23 mouse cellular contexts compared by ENCODE assay signal in genomic region chr1:127595735-127596134, GRCm38 (mm10).
A peak's percentile ranks its signal among the peaks of the same experiment; 100 is the strongest.
DNase-seq lines count a peak whose midpoint lies in the region; ATAC-seq and TF ChIP-seq lines count a peak whose summit lies in the region.
"Had no signal": no experiment of that assay in that cellular context is flagged by ENCODE, and none has a peak within 500 bp of the region (broad histone marks: within the 10 kb centered on the region; RNA-seq: fewer than 3 reads in every experiment).

No protein-coding gene starts in this region.

- no peak for TF ChIP-seq POLR2A in heart, adult 2 months (IDR thresholded peaks at IDR 0.05; ENCODE audit: insufficient read depth, low read depth, low read length)
- no peak for TF ChIP-seq POLR2A in bone marrow macrophage, adult 2 months (IDR thresholded peaks at IDR 0.05; ENCODE audit: borderline replicate concordance, low read depth, low read length)

- no peaks in the 10 kb centered on the region for H3K27me3 ChIP-seq in heart, adult 2 months (ENCODE audit: control insufficient read depth, insufficient read depth, low read length)
- H3K27me3 ChIP-seq in heart, embryonic 13.5 days (replicated peaks) = no peaks in the 10 kb centered on the region
- no peaks in the 10 kb centered on the region for H3K27me3 ChIP-seq in hindbrain, embryonic 13.5 days
- H3K27me3 ChIP-seq in hindbrain, embryonic 16.5 days (replicated peaks; ENCODE audit: control insufficient read depth, insufficient read depth, low read length) = no peaks in the 10 kb centered on the region
- H3K27me3 ChIP-seq: embryonic facial prominence, embryonic 15.5 days had no signal

- WGBS in heart, adult 2 months = 27% methylated on average over 1 of the region's 1 CpGs
- WGBS in heart, embryonic 13.5 days = 31% methylated on average over 1 of the region's 1 CpGs
- 68% methylated on average over 1 of the region's 1 CpGs for WGBS in hindbrain, embryonic 13.5 days
- 81% methylated on average over 1 of the region's 1 CpGs for WGBS in hindbrain, embryonic 16.5 days

- H3K4me2 ChIP-seq in heart, embryonic 13.5 days = peak overlapping the region; percentile 30
- no peak overlapping the region for H3K4me2 ChIP-seq in hindbrain, embryonic 13.5 days
- no peak overlapping the region for H3K4me2 ChIP-seq in hindbrain, embryonic 16.5 days (ENCODE audit: low read length)
- H3K4me2 ChIP-seq: embryonic facial prominence, embryonic 15.5 days had no signal

- no peaks in the 10 kb centered on the region; the same call in 1 of the 2 replicates for H3K4me1 ChIP-seq in heart, adult 2 months (ENCODE audit: control insufficient read depth, insufficient read depth, low read length)
- H3K4me1 ChIP-seq in heart, embryonic 13.5 days = peaks cover 29% of the 10 kb centered on the region
- no peaks in the 10 kb centered on the region for H3K4me1 ChIP-seq in hindbrain, embryonic 13.5 days (replicated peaks)
- no peaks in the 10 kb centered on the region for H3K4me1 ChIP-seq in hindbrain, embryonic 16.5 days (ENCODE audit: control insufficient read depth, insufficient read depth, low read depth, low read length)
- peaks cover 29% of the 10 kb centered on the region for H3K4me1 ChIP-seq in bone marrow macrophage, adult 2 months (ENCODE audit: control insufficient read depth, insufficient read depth, low read length)
- H3K4me1 ChIP-seq: embryonic facial prominence, embryonic 15.5 days had no signal

- TF ChIP-seq EP300 in heart, adult 2 months (IDR thresholded peaks at IDR 0.05; ENCODE audit: insufficient read depth, low read depth, low read length) = no peak

- peak overlapping the region; percentile 60 for H3K27ac ChIP-seq in heart, adult 2 months
- H3K27ac ChIP-seq in heart, embryonic 13.5 days (replicated peaks) = peak overlapping the region; percentile 84
- H3K27ac ChIP-seq in hindbrain, embryonic 13.5 days = peak overlapping the region; percentile 30; the same call in 1 of the 2 replicates
- H3K27ac ChIP-seq in hindbrain, embryonic 16.5 days (ENCODE audit: low read depth, low read length) = no peak overlapping the region
- H3K27ac ChIP-seq in bone marrow macrophage, adult 2 months (ENCODE audit: insufficient read depth, low read depth, low read length) = peak overlapping the region; percentile 69
- H3K27ac ChIP-seq: embryonic facial prominence, embryonic 15.5 days; forebrain, embryonic 10.5 days; gastrocnemius, adult 2 months; hindbrain, postnatal 0 days had no signal

- no peaks in the 10 kb centered on the region for H3K9me3 ChIP-seq in heart, embryonic 13.5 days
- no peaks in the 10 kb centered on the region for H3K9me3 ChIP-seq in hindbrain, embryonic 13.5 days
- H3K9me3 ChIP-seq in hindbrain, embryonic 16.5 days (ENCODE audit: control insufficient read depth, low read length) = no peaks in the 10 kb centered on the region
- H3K9me3 ChIP-seq: embryonic facial prominence, embryonic 15.5 days; forebrain, embryonic 10.5 days had no signal

- intact Hi-C loops in heart, adult 2 months (cut with DNase I) = loop anchor here (2.0 kb wide), 1 partner anchor 95 kb away; no protein-coding TSS in a partner anchor

- no peak overlapping the region for H3K4me3 ChIP-seq in heart, adult 2 months
- H3K4me3 ChIP-seq in heart, embryonic 13.5 days = no peak overlapping the region
- H3K4me3 ChIP-seq in hindbrain, embryonic 13.5 days = no peak overlapping the region
- H3K4me3 ChIP-seq in hindbrain, embryonic 16.5 days (ENCODE audit: low read length) = no peak overlapping the region
- no peak overlapping the region for H3K4me3 ChIP-seq in bone marrow macrophage, adult 2 months (ENCODE audit: insufficient read depth, low read length)
- H3K4me3 ChIP-seq: embryonic facial prominence, embryonic 15.5 days; erythroblast, embryonic 14.5 days; forebrain, embryonic 10.5 days; gastrocnemius, adult 2 months had no signal

- no peak for TF ChIP-seq CTCF in heart, adult 2 months (IDR thresholded peaks at IDR 0.05)
- no peak for TF ChIP-seq CTCF in bone marrow macrophage, adult 2 months (IDR thresholded peaks at IDR 0.05; ENCODE audit: low read depth, low read length)

- no peak for ATAC-seq in heart, embryonic 13.5 days (ENCODE audit: extremely low read depth, insufficient number of reproducible peaks, low FRiP score, low TSS enrichment)
- ATAC-seq in hindbrain, embryonic 13.5 days (ENCODE audit: low FRiP score) = no peak
- ATAC-seq in hindbrain, embryonic 16.5 days = no peak
- ATAC-seq: CD4-positive, CD25-positive, alpha-beta regulatory T cell, adult 4 months; forebrain, embryonic 14.5 days; hindbrain, postnatal 0 days had no signal

- peaks cover 3% of the 10 kb centered on the region; the same call in 1 of the 2 replicates for H3K36me3 ChIP-seq in heart, adult 2 months (ENCODE audit: control insufficient read depth, insufficient read depth, low read length)
- H3K36me3 ChIP-seq in heart, embryonic 13.5 days = no peaks in the 10 kb centered on the region
- no peaks in the 10 kb centered on the region for H3K36me3 ChIP-seq in hindbrain, embryonic 13.5 days
- no peaks in the 10 kb centered on the region for H3K36me3 ChIP-seq in hindbrain, embryonic 16.5 days (ENCODE audit: control insufficient read depth, insufficient read depth, low read length)
- H3K36me3 ChIP-seq: embryonic facial prominence, embryonic 15.5 days; forebrain, embryonic 10.5 days; G1E had no signal

- H3K79me2 ChIP-seq in heart, adult 2 months (replicated peaks; ENCODE audit: control insufficient read depth, insufficient read depth, low read length) = no peaks in the 10 kb centered on the region

- H3K9ac ChIP-seq in heart, adult 2 months (ENCODE audit: low read depth, low read length) = no peak overlapping the region; the same call in 1 of the 2 replicates
- H3K9ac ChIP-seq in heart, embryonic 13.5 days = 0 out of 2 replicates have a peak overlapping the region, but pooled peaks have one; percentile 4
- no peak overlapping the region for H3K9ac ChIP-seq in hindbrain, embryonic 13.5 days
- H3K9ac ChIP-seq in hindbrain, embryonic 16.5 days (ENCODE audit: low read depth, low read length) = no peak overlapping the region
- H3K9ac ChIP-seq: embryonic facial prominence, embryonic 15.5 days had no signal

- DNase-seq in heart, adult 2 months = no peak
- no peak for DNase-seq in heart, adult 9 months (ENCODE audit: low spot score in 2 of 2)
- DNase-seq in heart, adult 11 months = no peak
- DNase-seq: adrenal gland, adult 8-10 months; adrenal gland, postnatal 36 days; cerebellum, adult 11 months; cerebellum, adult 8-10 months; cerebellum, postnatal 14 days; embryo, embryonic 11 days; gastrocnemius, adult 2 months; gastrocnemius, postnatal 25 days; kidney, adult 11 months had no signal
